9 mouse cellular contexts compared by ENCODE assay signal in the genomic region with DNA sequence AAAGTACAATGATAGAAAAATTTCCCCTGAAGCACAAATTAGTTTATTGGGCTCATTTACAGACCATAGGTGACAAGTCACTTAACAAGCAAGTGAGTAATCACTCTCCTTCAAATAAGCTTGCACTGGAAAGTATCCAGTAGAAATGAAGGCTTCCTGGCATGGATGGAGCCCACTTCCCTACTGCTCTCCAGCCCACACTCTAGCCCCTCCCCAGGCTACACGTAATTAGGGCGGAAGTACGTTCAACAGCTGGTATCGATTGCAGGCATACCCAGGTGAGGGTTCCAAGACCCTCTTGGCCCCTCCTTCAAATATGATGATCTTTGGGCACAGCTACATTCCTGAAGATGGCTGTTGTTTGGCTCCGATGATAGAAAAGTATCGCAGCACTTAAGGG. TPM values are rescaled to one million over a fixed set of nuclear protein-coding genes. Genes with fewer than 3 reads are reported as not detected.
DNase-seq lines count a peak whose midpoint lies in the region; ATAC-seq and TF ChIP-seq lines count a peak whose summit lies in the region.
"Had no signal": no experiment of that assay in that cellular context is flagged by ENCODE, and none has a peak within 500 bp of the region (broad histone marks: within the 10 kb centered on the region; RNA-seq: fewer than 3 reads in every experiment).

No protein-coding gene starts in this region.

- H3K4me3 ChIP-seq in layer of hippocampus, adult 2 months, result no peak overlapping the region
- peak overlapping the region; percentile 99 for H3K4me3 ChIP-seq in limb, embryonic 10.5 days
- no peak overlapping the region for H3K4me3 ChIP-seq in neural tube, embryonic 14.5 days (ENCODE audit: low read depth, low read length)

- ATAC-seq in CD4-positive, CD25-positive, alpha-beta regulatory T cell, adult 4 months, result no peak
- ATAC-seq in neural tube, embryonic 14.5 days (ENCODE audit: low read depth), result no peak

- H3K4me2 ChIP-seq in neural tube, embryonic 14.5 days (ENCODE audit: low read depth, low read length), result peak overlapping the region; percentile 68; the same call in 1 of the 2 replicates

- DNase-seq in CD4-positive, CD25-positive, alpha-beta regulatory T cell, adult 2 months (ENCODE audit: low read depth, low spot score), result peak; percentile 10
- DNase-seq in layer of hippocampus, adult 2 months (ENCODE audit: low spot score in 2 of 2), result no peak
- DNase-seq in layer of hippocampus, postnatal 25 days (ENCODE audit: extremely low spot score in 1 of 2, low spot score in 1 of 2), result no peak
- peak; percentile 33 for DNase-seq in limb, embryonic 10.5 days (ENCODE audit: low spot score)
- no peak for DNase-seq in adrenal gland, postnatal 4 days (ENCODE audit: low spot score in 2 of 2)
- no peak for DNase-seq in frontal cortex, adult 2 months (ENCODE audit: extremely low spot score in 1 of 2, low spot score in 1 of 2)
- DNase-seq: right cerebral cortex, postnatal 14 days had no signal

- H3K9ac ChIP-seq in neural tube, embryonic 14.5 days (replicated peaks; ENCODE audit: low read depth, low read length), result no peak overlapping the region

- H3K9me3 ChIP-seq in limb, embryonic 10.5 days (replicated peaks), result no peaks in the 10 kb centered on the region
- H3K9me3 ChIP-seq in neural tube, embryonic 14.5 days (ENCODE audit: control insufficient read depth, low read length), result no peaks in the 10 kb centered on the region

- peaks cover 3% of the 10 kb centered on the region; the same call in 1 of the 2 replicates for H3K36me3 ChIP-seq in limb, embryonic 10.5 days
- H3K36me3 ChIP-seq in neural tube, embryonic 14.5 days (ENCODE audit: control insufficient read depth, insufficient read depth, low read length), result no peaks in the 10 kb centered on the region

- 42% methylated on average over 6 of the region's 6 CpGs for WGBS in limb, embryonic 10.5 days
- 48% methylated on average over 6 of the region's 6 CpGs for WGBS in neural tube, embryonic 14.5 days

- H3K27me3 ChIP-seq in limb, embryonic 10.5 days (ENCODE audit: low read depth, poor library complexity, severe bottlenecking), result no peaks in the 10 kb centered on the region
- H3K27me3 ChIP-seq in neural tube, embryonic 14.5 days (ENCODE audit: control insufficient read depth, insufficient read depth, low read length), result no peaks in the 10 kb centered on the region

- H3K4me1 ChIP-seq in limb, embryonic 10.5 days, result peaks cover 25% of the 10 kb centered on the region
- H3K4me1 ChIP-seq in neural tube, embryonic 14.5 days (ENCODE audit: control insufficient read depth, insufficient read depth, low read length), result peaks cover 19% of the 10 kb centered on the region; the same call in 1 of the 2 replicates

- TF ChIP-seq CTCF in layer of hippocampus, adult 2 months (conservative IDR thresholded peaks at IDR 0.05), result no peak

- peak overlapping the region; percentile 96; the same call in 1 of the 2 replicates for H3K27ac ChIP-seq in layer of hippocampus, adult 2 months
- no peak overlapping the region for H3K27ac ChIP-seq in limb, embryonic 10.5 days
- no peak overlapping the region for H3K27ac ChIP-seq in neural tube, embryonic 14.5 days (ENCODE audit: low read depth, low read length)

RNA-seq across cellular contexts. Expression of a gene that starts 1.1 kb away (rescaled TPM):
- polyA plus RNA-seq in CD4-positive, CD25-positive, alpha-beta regulatory T cell, adult 4 months (2017; shearing (Covaris generic)), result 100 to 1,000 TPM; 139 to 163 TPM
- total RNA-seq in layer of hippocampus, adult 2 months (2021), result 10 to 100 TPM; 87.0 to 94.9 TPM
- total RNA-seq in layer of hippocampus, postnatal 25 days (2021), result 10 to 100 TPM; 84.7 to 86.4 TPM
- polyA plus RNA-seq in limb, embryonic 10.5 days (2016; fragmentation: Nextera tagmentation; extraction: Ambion mirVana), result 134 and 153 TPM in 2 replicates
- polyA plus RNA-seq in neural tube, embryonic 14.5 days (2014; fragmentation: Nextera tagmentation; extraction: Ambion mirVana), result 179 and 191 TPM in 2 replicates
- total RNA-seq in adrenal gland, postnatal 4 days (2021), result 100 to 1,000 TPM in 1 of 2 experiments, 10 to 100 TPM in 1; 99.2 to 104 TPM
- polyA plus RNA-seq in frontal cortex, adult 2 months (2012; rRNA removed), result 104 and 110 TPM in 2 replicates

RNA-seq across cellular contexts. Expression of a gene that starts 11.2 kb away (rescaled TPM):
- polyA plus RNA-seq in CD4-positive, CD25-positive, alpha-beta regulatory T cell, adult 4 months (2017; shearing (Covaris generic)), result 1 to 10 TPM; 3.6 to 7.9 TPM
- total RNA-seq in layer of hippocampus, adult 2 months (2021), result 10 to 100 TPM; 47.0 to 47.6 TPM
- 10 to 100 TPM; 45.3 to 47.3 TPM for total RNA-seq in layer of hippocampus, postnatal 25 days (2021)
- 34.8 and 42.5 TPM in 2 replicates for polyA plus RNA-seq in limb, embryonic 10.5 days (2016; fragmentation: Nextera tagmentation; extraction: Ambion mirVana)
- 73.9 and 82.2 TPM in 2 replicates for polyA plus RNA-seq in neural tube, embryonic 14.5 days (2014; fragmentation: Nextera tagmentation; extraction: Ambion mirVana)
- total RNA-seq in adrenal gland, postnatal 4 days (2021), result 10 to 100 TPM; 23.3 to 26.1 TPM
- 53.2 TPM in 2 replicates for polyA plus RNA-seq in frontal cortex, adult 2 months (2012; rRNA removed)

RNA-seq across cellular contexts. Expression of a gene that starts 43.4 kb away (rescaled TPM):
- polyA plus RNA-seq in CD4-positive, CD25-positive, alpha-beta regulatory T cell, adult 4 months (2017; shearing (Covaris generic)), result 1 to 10 TPM; 2.3 to 3.8 TPM
- 10 to 100 TPM; 40.1 to 44.5 TPM for total RNA-seq in layer of hippocampus, adult 2 months (2021)
- total RNA-seq in layer of hippocampus, postnatal 25 days (2021), result 10 to 100 TPM; 38.7 to 45.0 TPM
- 8.4 and 10.2 TPM in 2 replicates for polyA plus RNA-seq in limb, embryonic 10.5 days (2016; fragmentation: Nextera tagmentation; extraction: Ambion mirVana)
- 3.7 and 4.0 TPM in 2 replicates for polyA plus RNA-seq in neural tube, embryonic 14.5 days (2014; fragmentation: Nextera tagmentation; extraction: Ambion mirVana)
- 10 to 100 TPM; 57.5 to 61.5 TPM for total RNA-seq in adrenal gland, postnatal 4 days (2021)
- polyA plus RNA-seq in frontal cortex, adult 2 months (2012; rRNA removed), result 15.0 and 15.4 TPM in 2 replicates

Comparison
In these comparisons a context has a peak if more than half of its experiments do, and no peak if none do; other contexts are left out.
1. DNase-seq: peak in CD4-positive, CD25-positive, alpha-beta regulatory T cell, adult 2 months (single experiment) and limb, embryonic 10.5 days (single experiment); none in layer of hippocampus, adult 2 months (0 of 2), layer of hippocampus, postnatal 25 days (0 of 2), adrenal gland, postnatal 4 days (0 of 2) and frontal cortex, adult 2 months (0 of 2).